Mouse (Mus musculus): ENCODE measurements around the gene 1700129C05Rik. TPM values are rescaled to one million over a fixed set of nuclear protein-coding genes. Genes with fewer than 3 reads are reported as not detected.

The 1700129C05Rik gene
- not detected in 2 replicates for polyA plus RNA-seq (2015; fragmentation: Nextera tagmentation; extraction: Ambion mirVana)

GRCm38 (mm10) chr14:59142793-59143192 is at the start of gene 1700129C05Rik:
1700129C05Rik (minus strand) TSS chr14:59142893.
- no peak within 1 kb of the TSS for H3K4me2 ChIP-seq
- H3K9me3 ChIP-seq = no peaks in the 10 kb centered on the region
- H3K9ac ChIP-seq = no peak within 1 kb of the TSS
- whole genome bisulfite sequencing = 94% methylated on average over 4 of the region's 4 CpGs
- H3K4me1 ChIP-seq (replicated peaks) = no peaks in the 10 kb centered on the region
- no peak within 1 kb of the TSS for H3K4me3 ChIP-seq
- no peaks in the 10 kb centered on the region for H3K36me3 ChIP-seq
- no peaks in the 10 kb centered on the region for H3K27me3 ChIP-seq
- no peak within 1 kb of the TSS for H3K27ac ChIP-seq (replicated peaks)
- ATAC-seq (ENCODE audit: low FRiP score, low read depth) = no peak

- Histone ChIP-seq H3K27me3 (no peaks in the 10 kb centered on the region), H3K4me1 (replicated peaks) (no peaks in the 10 kb centered on the region), H3K27ac (replicated peaks) (no peak overlapping the region), H3K36me3 (no peaks in the 10 kb centered on the region), H3K9ac (no peak overlapping the region), H3K4me2 (no peak overlapping the region), H3K9me3 (no peaks in the 10 kb centered on the region), H3K4me3 (no peak overlapping the region)
- no peak for ATAC-seq (ENCODE audit: low FRiP score, low read depth)
- WGBS = 94% methylated on average over 2 of the region's 2 CpGs
Observed at GRCm38 (mm10) chr14:59186121-59186520, 43.4 kb upstream of the 1700129C05Rik start.

DNA sequence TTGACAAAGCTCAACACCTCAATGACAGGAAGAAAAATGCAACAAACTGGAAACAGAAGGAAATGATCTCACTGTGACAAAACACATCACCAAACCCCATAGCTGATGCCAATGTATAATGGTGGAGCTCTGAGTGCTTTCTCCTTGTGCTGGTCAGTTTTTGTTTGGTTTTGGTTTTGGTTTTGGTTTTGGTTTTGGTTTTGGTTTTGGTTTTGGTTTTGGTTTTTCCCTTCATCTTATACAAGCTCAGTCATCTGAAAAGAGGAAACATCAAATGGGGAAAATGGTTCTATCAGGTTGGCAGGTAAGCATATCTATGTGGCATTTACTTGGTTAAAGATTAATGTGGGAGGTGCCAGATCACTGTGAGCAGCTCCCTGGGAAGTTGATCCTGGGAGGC is 42.8 kb upstream of the 1700129C05Rik start:
- no peaks in the 10 kb centered on the region for H3K9me3 ChIP-seq
- no peak for ATAC-seq (ENCODE audit: low FRiP score, low read depth)
- no peak overlapping the region for H3K4me2 ChIP-seq
- no peak overlapping the region for H3K4me3 ChIP-seq
- H3K27ac ChIP-seq (replicated peaks) = no peak overlapping the region
- no peak overlapping the region for H3K9ac ChIP-seq
- no peaks in the 10 kb centered on the region for H3K36me3 ChIP-seq
- no peaks in the 10 kb centered on the region for H3K27me3 ChIP-seq
- H3K4me1 ChIP-seq (replicated peaks) = no peaks in the 10 kb centered on the region

DNA sequence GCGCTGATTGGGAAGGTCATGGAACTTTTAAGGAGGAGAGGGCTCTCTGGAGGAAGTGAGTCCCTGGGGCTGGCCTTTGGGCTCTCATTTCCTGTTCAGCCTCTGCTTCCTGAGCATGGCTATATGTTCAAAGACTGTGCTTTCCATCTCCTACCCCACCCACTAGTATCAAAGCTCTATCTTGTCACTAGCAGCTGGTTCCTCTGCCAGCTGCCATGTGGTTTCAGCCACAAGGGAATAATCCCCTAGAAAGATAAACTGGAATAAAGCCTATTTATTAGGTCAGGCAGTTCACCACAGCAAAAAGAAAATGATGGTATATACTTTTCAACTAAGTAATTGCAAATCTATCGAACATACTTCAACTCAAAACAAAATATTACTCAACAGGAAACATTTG is 40.0 kb upstream of the 1700129C05Rik start:
- ATAC-seq (ENCODE audit: low FRiP score, low read depth) = no peak
- H3K4me2 ChIP-seq = no peak overlapping the region

GRCm38 (mm10) chr14:59178649-59179048 is 36.0 kb upstream of the 1700129C05Rik start, which contains the start of gene Gm5142:
Gm5142 (minus strand) TSS chr14:59178749.
- H3K9ac ChIP-seq = no peak within 1 kb of the TSS
- ATAC-seq (ENCODE audit: low FRiP score, low read depth) = no peak
- no peak within 1 kb of the TSS for H3K27ac ChIP-seq (replicated peaks)
- no peaks in the 10 kb centered on the region for H3K36me3 ChIP-seq
- H3K4me2 ChIP-seq = no peak within 1 kb of the TSS
- H3K27me3 ChIP-seq = no peaks in the 10 kb centered on the region
- no peaks in the 10 kb centered on the region for H3K4me1 ChIP-seq (replicated peaks)
- 93% methylated on average over 3 of the region's 3 CpGs for WGBS
- H3K4me3 ChIP-seq = no peak within 1 kb of the TSS
- H3K9me3 ChIP-seq = no peaks in the 10 kb centered on the region

More for the DNA sequence above, 40.0 kb upstream of the 1700129C05Rik start:
- no peak overlapping the region for H3K27ac ChIP-seq (replicated peaks)
- no peak overlapping the region for H3K4me3 ChIP-seq
- 97% methylated on average over 2 of the region's 2 CpGs for WGBS
- no peaks in the 10 kb centered on the region for H3K4me1 ChIP-seq (replicated peaks)
- H3K36me3 ChIP-seq = no peaks in the 10 kb centered on the region
- no peaks in the 10 kb centered on the region for H3K27me3 ChIP-seq
- no peaks in the 10 kb centered on the region for H3K9me3 ChIP-seq
- no peak overlapping the region for H3K9ac ChIP-seq

- no peaks in the 10 kb centered on the region for H3K9me3 ChIP-seq
- ATAC-seq (ENCODE audit: low FRiP score, low read depth) = no peak
- H3K27ac ChIP-seq (replicated peaks) = no peak overlapping the region
- H3K36me3 ChIP-seq = no peaks in the 10 kb centered on the region
- H3K27me3 ChIP-seq = no peaks in the 10 kb centered on the region
- no peaks in the 10 kb centered on the region for H3K4me1 ChIP-seq (replicated peaks)
- H3K4me2 ChIP-seq = no peak overlapping the region
- WGBS = 76% methylated on average over 3 of the region's 3 CpGs
- H3K9ac ChIP-seq = no peak overlapping the region
- no peak overlapping the region for H3K4me3 ChIP-seq
Observed at GRCm38 (mm10) chr14:59157016-59157698, 14.5 kb upstream of the 1700129C05Rik start.

GRCm38 (mm10) chr14:59155589-59155988 is 12.9 kb upstream of the 1700129C05Rik start:
- H3K27me3 ChIP-seq = no peaks in the 10 kb centered on the region
- no peak overlapping the region for H3K9ac ChIP-seq
- no peak for ATAC-seq (ENCODE audit: low FRiP score, low read depth)
- H3K36me3 ChIP-seq = no peaks in the 10 kb centered on the region
- WGBS = 81% methylated on average over 2 of the region's 2 CpGs
- no peaks in the 10 kb centered on the region for H3K4me1 ChIP-seq (replicated peaks)
- H3K4me2 ChIP-seq = no peak overlapping the region
- H3K9me3 ChIP-seq = no peaks in the 10 kb centered on the region
- no peak overlapping the region for H3K4me3 ChIP-seq
- H3K27ac ChIP-seq (replicated peaks) = no peak overlapping the region

DNA sequence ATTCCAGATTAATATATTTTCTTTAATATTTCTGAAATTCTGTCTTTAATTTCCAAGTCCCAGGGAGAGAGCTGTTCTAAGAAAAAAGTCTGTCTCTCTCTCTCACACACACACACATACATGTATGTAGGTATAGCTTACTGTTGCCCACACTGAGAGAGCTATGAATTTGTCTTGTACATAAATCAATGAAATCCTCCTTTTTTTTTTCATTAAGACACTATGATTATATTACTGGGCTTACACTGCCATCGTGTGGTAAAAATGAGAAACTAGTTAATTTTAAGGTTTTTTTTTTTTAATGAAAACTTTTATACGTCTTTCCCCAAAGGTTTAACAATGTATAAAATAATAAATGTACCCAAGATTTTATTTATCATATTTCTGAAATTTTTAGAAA is 28.4 kb downstream of the 1700129C05Rik start:
- no peak for ATAC-seq (ENCODE audit: low FRiP score, low read depth)
- no peaks in the 10 kb centered on the region for H3K27me3 ChIP-seq
- H3K4me2 ChIP-seq = no peak overlapping the region
- WGBS = 3% methylated on average over 2 of the region's 2 CpGs
- no peaks in the 10 kb centered on the region for H3K4me1 ChIP-seq (replicated peaks)
- no peaks in the 10 kb centered on the region for H3K9me3 ChIP-seq
- no peak overlapping the region for H3K9ac ChIP-seq
- no peak overlapping the region for H3K27ac ChIP-seq (replicated peaks)
- H3K36me3 ChIP-seq = no peaks in the 10 kb centered on the region
- no peak overlapping the region for H3K4me3 ChIP-seq

DNA sequence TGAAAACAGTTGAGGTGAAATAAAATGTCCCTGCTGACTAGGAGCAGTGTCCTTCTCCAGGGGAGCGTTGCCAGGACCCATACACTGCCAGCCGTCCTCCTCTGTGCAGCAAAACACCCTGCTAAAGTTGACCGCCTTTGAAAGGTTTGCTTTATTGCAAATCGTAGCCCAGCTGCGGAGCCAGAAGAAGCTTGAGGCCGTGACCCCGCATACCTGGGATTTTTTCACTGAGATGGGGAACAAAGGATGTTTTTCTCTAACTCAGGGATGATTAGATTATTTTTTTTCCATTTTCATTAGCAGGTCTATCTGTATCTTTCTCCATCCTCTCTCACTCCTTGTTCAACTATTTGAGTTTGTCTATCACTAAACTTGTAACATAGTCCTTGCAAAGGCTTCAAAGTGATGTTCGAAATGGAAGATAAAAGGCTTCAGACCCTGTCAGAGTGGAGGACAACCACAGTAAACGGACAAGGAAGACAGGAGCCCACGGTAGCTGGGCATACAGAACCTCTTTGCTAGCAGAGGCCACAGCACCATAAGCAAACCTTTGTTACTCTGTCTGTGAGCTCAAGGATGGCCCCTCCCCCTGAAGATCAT is 38.6 kb downstream of the 1700129C05Rik start:
- no peaks in the 10 kb centered on the region for H3K9me3 ChIP-seq
- ATAC-seq (ENCODE audit: low FRiP score, low read depth) = no peak
- no peaks in the 10 kb centered on the region for H3K4me1 ChIP-seq (replicated peaks)
- H3K9ac ChIP-seq = no peak overlapping the region
- H3K27me3 ChIP-seq = no peaks in the 10 kb centered on the region
- H3K27ac ChIP-seq (replicated peaks) = no peak overlapping the region
- H3K36me3 ChIP-seq = no peaks in the 10 kb centered on the region
- H3K4me3 ChIP-seq = no peak overlapping the region
- WGBS = 21% methylated on average over 10 of the region's 10 CpGs
- no peak overlapping the region for H3K4me2 ChIP-seq

DNA sequence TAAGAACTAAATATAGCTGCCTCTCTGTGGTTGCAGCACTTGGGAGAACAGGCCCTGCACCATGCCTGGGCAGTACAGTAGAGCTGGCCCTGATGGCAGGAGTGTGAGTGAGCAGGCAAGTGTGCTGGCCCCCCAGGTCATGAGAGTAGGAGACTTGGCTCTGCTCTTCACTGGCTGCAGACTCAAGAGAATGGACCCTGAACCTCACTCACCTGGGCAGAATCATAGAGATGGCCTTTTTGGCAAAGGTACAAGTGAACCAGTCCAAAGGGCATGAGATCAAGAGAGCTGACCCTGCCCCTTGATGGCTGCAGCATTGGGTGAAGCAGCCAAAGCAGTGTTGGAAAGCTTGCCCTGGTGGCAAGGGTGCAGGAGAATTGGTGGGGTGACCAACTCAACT is 49.1 kb downstream of the 1700129C05Rik start:
- Histone ChIP-seq H3K27ac (replicated peaks) (no peak overlapping the region), H3K36me3 (no peaks in the 10 kb centered on the region), H3K4me3 (no peak overlapping the region), H3K4me1 (replicated peaks) (no peaks in the 10 kb centered on the region), H3K27me3 (no peaks in the 10 kb centered on the region), H3K9me3 (no peaks in the 10 kb centered on the region), H3K4me2 (no peak overlapping the region), H3K9ac (no peak overlapping the region)
- no peak for ATAC-seq (ENCODE audit: low FRiP score, low read depth)

- H3K9ac ChIP-seq = no peak overlapping the region
- H3K4me1 ChIP-seq (replicated peaks) = no peaks in the 10 kb centered on the region
- H3K27ac ChIP-seq (replicated peaks) = no peak overlapping the region
- H3K9me3 ChIP-seq = no peaks in the 10 kb centered on the region
- no peak overlapping the region for H3K4me2 ChIP-seq
- no peak for ATAC-seq (ENCODE audit: low FRiP score, low read depth)
- no peak overlapping the region for H3K4me3 ChIP-seq
- WGBS = 33% methylated on average over 6 of the region's 6 CpGs
- H3K36me3 ChIP-seq = no peaks in the 10 kb centered on the region
- H3K27me3 ChIP-seq = no peaks in the 10 kb centered on the region
Observed at GRCm38 (mm10) chr14:59084396-59084795, 58.3 kb downstream of the 1700129C05Rik start.
